Mouse (Mus musculus): ENCODE measurements around the gene P2rx3. TPM values are rescaled to one million over a fixed set of nuclear protein-coding genes. Genes with fewer than 3 reads are reported as not detected.

P2rx3 gene
- polyA plus RNA-seq, 1 experiment from 2014 or later: 2.2 TPM

GRCm38 (mm10) chr2:85056711-85057110 is 19.4 kb upstream of the P2rx3 start:
- no peak for ATAC-seq (replicated peaks)
- Histone ChIP-seq H3K4me2 (no peak overlapping the region), H3K4me3 (no peak overlapping the region), H3K9ac (no peak overlapping the region), H3K9me3 (no peaks in the 10 kb centered on the region), H3K4me1 (peaks cover 3% of the 10 kb centered on the region; the same call in 1 of the 2 replicates), H3K36me3 (replicated peaks) (peaks cover 29% of the 10 kb centered on the region), H3K27me3 (replicated peaks) (no peaks in the 10 kb centered on the region), H3K27ac (no peak overlapping the region)
- 87% methylated on average over 5 of the region's 5 CpGs for WGBS

DNA sequence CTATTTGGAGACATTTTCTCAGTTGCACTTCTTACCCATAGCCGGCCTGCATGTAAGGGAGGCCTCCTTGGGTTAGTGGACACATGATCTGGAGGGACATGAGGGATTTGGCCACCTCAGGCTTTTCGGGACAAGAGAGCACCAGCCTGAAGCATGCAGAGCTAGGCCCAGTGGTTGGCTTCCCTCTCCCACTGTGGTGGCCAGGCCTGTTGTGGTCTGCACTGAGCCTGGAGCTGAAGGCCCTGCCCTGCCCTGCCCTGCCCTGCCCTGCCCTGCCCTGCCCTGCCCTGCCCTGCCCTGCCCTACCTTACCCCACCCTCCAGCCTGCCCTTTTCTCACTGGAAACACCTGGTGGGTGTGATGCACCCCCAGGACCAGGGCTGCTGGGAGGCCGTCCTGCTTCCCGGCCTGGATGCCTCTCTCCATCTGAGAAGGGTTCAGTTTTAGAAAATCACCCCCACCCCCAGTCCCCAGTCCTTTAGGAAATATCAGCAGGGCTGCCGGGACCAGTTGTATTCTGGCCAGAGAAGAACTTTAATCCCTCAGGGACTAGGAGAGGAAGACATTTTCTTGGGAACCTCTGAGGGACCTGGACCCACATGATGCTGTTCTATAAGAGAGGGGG is 16.0 kb upstream of the P2rx3 start:
- no peaks in the 10 kb centered on the region for H3K9me3 ChIP-seq
- ATAC-seq (replicated peaks): no peak
- no peak overlapping the region for H3K4me2 ChIP-seq
- H3K36me3 ChIP-seq (replicated peaks): peaks cover 9% of the 10 kb centered on the region; the same call in 1 of the 2 replicates
- H3K4me3 ChIP-seq: no peak overlapping the region
- 94% methylated on average over 5 of the region's 5 CpGs for WGBS
- H3K27ac ChIP-seq: no peak overlapping the region
- no peak overlapping the region for H3K9ac ChIP-seq
- no peaks in the 10 kb centered on the region for H3K27me3 ChIP-seq (replicated peaks)
- H3K4me1 ChIP-seq: peaks cover 27% of the 10 kb centered on the region

- WGBS: 60% methylated on average over 9 of the region's 9 CpGs
- Histone ChIP-seq H3K4me2 (peak overlapping the region; percentile 71), H3K36me3 (replicated peaks) (peaks cover 12% of the 10 kb centered on the region), H3K27me3 (replicated peaks) (no peaks in the 10 kb centered on the region), H3K27ac (peak overlapping the region; percentile 88), H3K9ac (peak overlapping the region; percentile 28; the same call in 1 of the 2 replicates), H3K4me1 (peaks cover 37% of the 10 kb centered on the region), H3K4me3 (peak overlapping the region; percentile 21), H3K9me3 (no peaks in the 10 kb centered on the region)
- ATAC-seq (replicated peaks): no peak
Measured at GRCm38 (mm10) chr2:85050746-85051145, 13.5 kb upstream of the P2rx3 start.

DNA sequence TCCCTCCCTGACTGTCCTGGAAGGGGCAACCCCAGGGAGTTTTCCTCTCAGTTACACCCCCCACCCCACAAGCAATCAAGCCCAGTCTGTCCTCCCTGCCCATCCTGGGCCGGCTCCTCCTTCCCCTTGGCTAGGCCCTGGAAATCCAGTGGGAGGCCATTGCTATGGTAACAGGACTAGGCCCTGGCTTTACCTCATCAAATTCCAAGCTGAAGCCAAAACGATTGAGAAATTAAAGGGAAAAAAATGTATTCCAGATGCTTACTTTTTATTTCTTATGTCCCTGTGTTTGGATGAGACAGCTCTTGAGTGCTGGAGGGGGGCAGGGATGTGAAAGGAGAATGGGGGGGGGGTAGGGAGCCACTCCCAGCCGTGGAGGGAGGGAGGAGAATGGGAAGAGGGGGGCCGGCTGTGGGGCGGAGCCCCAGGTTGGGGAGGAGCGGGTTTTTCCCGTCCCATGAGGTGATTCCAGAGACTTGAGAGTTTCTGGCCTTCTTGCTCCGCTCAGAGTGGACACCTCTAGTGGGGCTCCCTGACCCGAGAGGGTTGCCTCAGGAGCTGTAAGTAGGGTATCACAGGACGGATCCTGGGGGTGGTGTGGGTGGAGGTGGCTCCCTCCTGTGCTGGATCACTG is 12.9 kb upstream of the P2rx3 start:
- peak overlapping the region; percentile 28 for H3K9ac ChIP-seq
- peak overlapping the region; percentile 88 for H3K27ac ChIP-seq
- H3K4me2 ChIP-seq: peak overlapping the region; percentile 71
- peaks cover 18% of the 10 kb centered on the region for H3K36me3 ChIP-seq (replicated peaks)
- H3K9me3 ChIP-seq: no peaks in the 10 kb centered on the region
- peaks cover 37% of the 10 kb centered on the region for H3K4me1 ChIP-seq
- ATAC-seq (replicated peaks): 0 out of 2 replicates have a peak, but pooled peaks have one; percentile 4
- 3% methylated on average over 9 of the region's 10 CpGs for WGBS
- peak overlapping the region; percentile 21 for H3K4me3 ChIP-seq
- no peaks in the 10 kb centered on the region for H3K27me3 ChIP-seq (replicated peaks)

DNA sequence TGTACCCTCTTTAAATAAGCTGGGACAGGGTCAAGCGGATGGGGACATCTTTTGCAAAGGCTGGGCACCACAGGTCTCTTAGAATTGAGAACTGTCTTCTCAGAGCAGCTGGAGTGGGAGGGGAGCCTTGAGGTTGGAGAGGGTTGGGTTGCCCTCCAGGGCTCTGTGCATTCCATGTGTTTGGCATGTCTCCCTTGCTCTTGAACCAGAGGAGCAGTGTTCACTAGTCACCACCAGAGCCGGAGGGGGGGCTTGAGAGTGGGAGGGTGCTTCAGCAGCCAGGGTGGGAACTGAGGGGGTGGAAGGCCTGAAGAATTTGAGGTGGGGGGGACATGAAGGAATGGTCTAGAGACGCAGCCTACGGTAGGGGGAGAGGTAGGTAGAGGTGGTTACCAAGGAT is 12.0 kb upstream of the P2rx3 start:
- 70% methylated on average over 4 of the region's 4 CpGs for WGBS
- H3K9ac ChIP-seq: peak overlapping the region; percentile 10; the same call in 1 of the 2 replicates
- peaks cover 37% of the 10 kb centered on the region for H3K4me1 ChIP-seq
- peak overlapping the region; percentile 88 for H3K27ac ChIP-seq
- peaks cover 24% of the 10 kb centered on the region for H3K36me3 ChIP-seq (replicated peaks)
- H3K9me3 ChIP-seq: no peaks in the 10 kb centered on the region
- H3K4me2 ChIP-seq: peak overlapping the region; percentile 71
- peak overlapping the region; percentile 71 for H3K4me3 ChIP-seq
- no peaks in the 10 kb centered on the region for H3K27me3 ChIP-seq (replicated peaks)
- no peak for ATAC-seq (replicated peaks)

GRCm38 (mm10) chr2:85048168-85048751 is 11.0 kb upstream of the P2rx3 start:
- peak; percentile 82 for ATAC-seq (replicated peaks)
- Histone ChIP-seq H3K9me3 (no peaks in the 10 kb centered on the region), H3K36me3 (replicated peaks) (peaks cover 34% of the 10 kb centered on the region), H3K9ac (peak overlapping the region; percentile 69), H3K4me3 (peak overlapping the region; percentile 71), H3K27me3 (replicated peaks) (no peaks in the 10 kb centered on the region), H3K27ac (peak overlapping the region; percentile 88), H3K4me1 (peaks cover 37% of the 10 kb centered on the region), H3K4me2 (peak overlapping the region; percentile 71)
- 3% methylated on average over 32 of the region's 44 CpGs for WGBS

- WGBS: 1% methylated on average over 41 of the region's 42 CpGs
- peaks cover 39% of the 10 kb centered on the region for H3K36me3 ChIP-seq (replicated peaks)
- peak; percentile 91 for ATAC-seq (replicated peaks)
Measured at GRCm38 (mm10) chr2:85047596-85048167, 10.4 kb upstream of the P2rx3 start, which contains the start of gene Tnks1bp1. TSS of gene Tnks1bp1 (plus strand) at chr2:85048022.

GRCm38 (mm10) chr2:85047081-85047480 is 9.8 kb upstream of the P2rx3 start:
- H3K9ac ChIP-seq: peak overlapping the region; percentile 69; the same call in 1 of the 2 replicates
- H3K4me3 ChIP-seq: peak overlapping the region; percentile 71
- no peaks in the 10 kb centered on the region for H3K27me3 ChIP-seq (replicated peaks)
- H3K4me2 ChIP-seq: peak overlapping the region; percentile 71
- WGBS: 56% methylated on average over 10 of the region's 10 CpGs
- H3K36me3 ChIP-seq (replicated peaks): peaks cover 42% of the 10 kb centered on the region
- H3K4me1 ChIP-seq: peaks cover 37% of the 10 kb centered on the region
- no peak for ATAC-seq (replicated peaks)
- peak overlapping the region; percentile 88 for H3K27ac ChIP-seq
- H3K9me3 ChIP-seq: no peaks in the 10 kb centered on the region

More at GRCm38 (mm10) chr2:85047596-85048167, 10.4 kb upstream of the P2rx3 start, which contains the start of gene Tnks1bp1:
- Histone ChIP-seq H3K4me3 (peak within 1 kb of the TSS; percentile 71), H3K4me1 (peaks cover 37% of the 10 kb centered on the region), H3K27ac (peak within 1 kb of the TSS; percentile 88), H3K9me3 (no peaks in the 10 kb centered on the region), H3K9ac (peak within 1 kb of the TSS; percentile 69), H3K4me2 (peak within 1 kb of the TSS; percentile 71), H3K27me3 (replicated peaks) (no peaks in the 10 kb centered on the region)

- no peak for ATAC-seq (replicated peaks)
- peaks cover 50% of the 10 kb centered on the region for H3K36me3 ChIP-seq (replicated peaks)
- H3K27me3 ChIP-seq (replicated peaks): no peaks in the 10 kb centered on the region
- H3K27ac ChIP-seq: no peak overlapping the region
- no peak overlapping the region for H3K9ac ChIP-seq
- WGBS: 77% methylated on average over 8 of the region's 8 CpGs
- H3K4me2 ChIP-seq: no peak overlapping the region
- no peak overlapping the region for H3K4me3 ChIP-seq
- H3K4me1 ChIP-seq: peaks cover 37% of the 10 kb centered on the region
- no peaks in the 10 kb centered on the region for H3K9me3 ChIP-seq
Measured at GRCm38 (mm10) chr2:85046222-85046621, 9.0 kb upstream of the P2rx3 start.

GRCm38 (mm10) chr2:85043623-85044022 is 6.4 kb upstream of the P2rx3 start:
- H3K9ac ChIP-seq: no peak overlapping the region
- no peak for ATAC-seq (replicated peaks)
- H3K27ac ChIP-seq: no peak overlapping the region
- H3K4me2 ChIP-seq: no peak overlapping the region
- 94% methylated on average over 7 of the region's 7 CpGs for WGBS
- no peak overlapping the region for H3K4me3 ChIP-seq
- peaks cover 64% of the 10 kb centered on the region for H3K36me3 ChIP-seq (replicated peaks)
- H3K4me1 ChIP-seq: peaks cover 16% of the 10 kb centered on the region
- no peaks in the 10 kb centered on the region for H3K27me3 ChIP-seq (replicated peaks)
- H3K9me3 ChIP-seq: no peaks in the 10 kb centered on the region

- Histone ChIP-seq H3K27me3 (replicated peaks) (no peaks in the 10 kb centered on the region), H3K4me2 (peak overlapping the region; percentile 75), H3K36me3 (replicated peaks) (peaks cover 34% of the 10 kb centered on the region), H3K4me1 (peaks cover 17% of the 10 kb centered on the region), H3K9me3 (no peaks in the 10 kb centered on the region), H3K4me3 (peak overlapping the region; percentile 54), H3K27ac (no peak overlapping the region), H3K9ac (peak overlapping the region; percentile 72; the same call in 1 of the 2 replicates)
- ATAC-seq (replicated peaks): no peak
- WGBS: 76% methylated on average over 13 of the region's 13 CpGs
Measured at GRCm38 (mm10) chr2:85038336-85038735, 1.1 kb upstream of the P2rx3 start.

DNA sequence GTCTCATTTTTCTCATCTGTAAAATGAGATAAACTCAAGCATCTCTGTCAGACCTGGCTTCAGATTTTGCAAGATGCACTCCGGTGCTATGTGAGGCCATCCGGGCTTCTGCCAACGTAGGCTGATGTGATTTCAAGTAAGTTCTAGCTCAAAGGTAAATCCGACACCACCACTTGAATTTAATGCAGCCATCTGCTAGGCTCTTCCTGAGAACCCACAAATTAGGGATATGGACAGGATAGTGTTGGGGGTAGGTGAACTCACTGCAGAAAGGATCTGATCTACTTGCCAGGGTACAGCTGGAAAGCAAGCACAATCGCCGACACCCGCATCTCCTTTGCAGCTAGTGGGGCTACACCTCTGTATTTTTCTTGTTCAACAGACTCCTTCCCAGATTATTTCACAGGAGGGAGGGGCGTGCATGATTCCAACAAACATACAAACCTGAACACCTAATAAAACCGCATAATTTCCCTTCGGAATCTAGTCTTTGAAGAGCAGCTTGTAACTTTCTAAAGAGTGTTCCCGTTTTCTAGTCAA is 685 bp downstream of the P2rx3 start:
- Histone ChIP-seq H3K9me3 (no peaks in the 10 kb centered on the region), H3K4me3 (peak overlapping the region; percentile 54), H3K27me3 (replicated peaks) (no peaks in the 10 kb centered on the region), H3K9ac (peak overlapping the region; percentile 72), H3K36me3 (replicated peaks) (peaks cover 18% of the 10 kb centered on the region), H3K4me2 (peak overlapping the region; percentile 73), H3K4me1 (peaks cover 17% of the 10 kb centered on the region), H3K27ac (peak overlapping the region; percentile 69)
- WGBS: 10% methylated on average over 11 of the region's 11 CpGs
- ATAC-seq (replicated peaks): peak; percentile 63
